Mouse (Mus musculus): ENCODE results near the gene Steap2. TPM values are rescaled to one million over a fixed set of nuclear protein-coding genes. Genes with fewer than 3 reads are reported as not detected.

The Steap2 gene
- polyA plus RNA-seq (2015; fragmentation: Nextera tagmentation; extraction: Ambion mirVana) = 5.0 and 6.9 TPM in 2 replicates

DNA sequence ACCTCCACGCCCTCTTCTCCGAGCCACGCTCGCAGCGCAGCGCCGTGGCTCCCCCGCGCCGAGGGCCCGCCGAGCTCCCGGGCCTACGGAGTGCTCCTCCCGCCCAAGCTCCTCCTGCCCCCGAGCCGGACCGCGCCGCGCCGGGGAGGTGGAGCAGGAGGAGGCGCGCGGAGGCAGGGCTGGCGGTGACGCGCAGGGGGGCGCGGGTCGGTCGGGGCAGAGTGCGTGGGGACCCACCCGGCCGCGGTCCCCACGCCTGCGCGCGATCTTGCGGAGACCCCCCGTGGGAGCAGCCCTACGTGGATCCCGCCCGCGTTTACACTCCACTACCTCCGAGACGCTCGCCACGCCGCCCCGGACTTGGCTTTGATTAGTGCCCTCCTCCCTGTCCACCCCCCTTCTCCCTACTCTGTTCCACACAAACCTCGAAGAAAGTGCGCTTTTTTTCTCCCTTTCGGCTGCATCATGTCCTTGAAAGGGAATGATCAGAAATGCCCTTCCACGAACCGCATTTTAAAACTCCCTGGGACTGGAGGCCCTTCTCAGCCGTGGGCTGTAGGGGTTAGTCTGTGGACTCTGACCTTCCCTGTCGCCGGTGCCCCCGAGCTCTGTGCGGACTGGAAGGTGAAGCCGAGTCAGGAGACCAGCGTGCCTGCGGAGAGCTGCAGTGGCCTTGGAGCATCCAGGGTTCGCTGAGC lies at the start of gene Steap2:
Gene Steap2 (minus strand): TSS at position 623 of the 698 bp plus-strand sequence.

DNA sequence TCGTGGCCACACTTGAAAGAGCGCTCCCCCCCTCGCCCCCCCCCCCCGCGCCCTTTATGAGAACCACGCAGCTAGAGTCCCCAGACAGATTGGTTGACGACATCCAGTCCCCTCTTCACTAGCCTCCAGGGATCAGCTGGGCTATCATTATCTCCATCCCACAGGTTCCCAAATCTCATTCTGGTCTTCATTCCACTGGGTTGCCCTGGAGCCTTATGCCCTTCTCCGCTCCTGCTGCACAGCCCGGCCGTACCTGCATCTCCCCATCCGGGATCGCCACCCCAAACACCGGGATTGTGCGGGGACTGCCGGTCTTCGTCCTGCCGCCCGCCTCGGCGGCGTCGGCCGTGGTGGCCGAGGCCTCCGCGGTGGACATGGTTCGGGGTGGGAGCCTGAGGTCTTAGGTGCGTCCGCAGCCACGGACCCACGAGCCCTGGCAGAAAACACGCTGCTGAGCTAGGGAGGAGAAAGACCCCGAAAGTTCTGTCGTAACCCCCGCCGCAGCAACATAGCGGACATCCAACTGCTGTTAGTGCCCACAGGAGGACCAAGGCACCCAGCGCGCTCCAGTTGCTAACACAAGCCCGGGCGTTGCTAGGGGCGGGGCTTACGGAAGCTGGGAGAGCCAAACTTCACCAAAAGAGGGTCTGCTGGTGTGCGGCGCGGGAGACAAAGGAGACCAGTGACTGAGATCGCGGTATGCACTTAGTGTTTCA lies 30.6 kb downstream of the Steap2 start, which contains the start of gene Cfap69:
Gene Cfap69 (minus strand): TSS at position 585 of the 716 bp plus-strand sequence.

Other genes with a start within 250 kb of the Steap2 start
- gene 1700015F17Rik, start 215.4 kb downstream of the Steap2 start, polyA plus RNA-seq (2015; fragmentation: Nextera tagmentation; extraction: Ambion mirVana) = not detected in 2 replicates
- 9.0 and 9.6 TPM in 2 replicates for gene Cldn12, start 179.6 kb downstream of the Steap2 start, polyA plus RNA-seq (2015; fragmentation: Nextera tagmentation; extraction: Ambion mirVana)
- 9.6 and 14.2 TPM in 2 replicates for gene Gtpbp10, start 135.0 kb downstream of the Steap2 start, polyA plus RNA-seq (2015; fragmentation: Nextera tagmentation; extraction: Ambion mirVana)
- gene Gm8773, start 120.8 kb downstream of the Steap2 start, polyA plus RNA-seq (2015; fragmentation: Nextera tagmentation; extraction: Ambion mirVana) = 8.3 and 12.0 TPM in 2 replicates
- 0.73 and 1.0 TPM in 2 replicates for gene Cfap69, start 30.3 kb downstream of the Steap2 start, polyA plus RNA-seq (2015; fragmentation: Nextera tagmentation; extraction: Ambion mirVana)
- gene Steap1, start 54.7 kb upstream of the Steap2 start, polyA plus RNA-seq (2015; fragmentation: Nextera tagmentation; extraction: Ambion mirVana) = 5.4 and 8.3 TPM in 2 replicates

Data from urinary bladder, postnatal 0 days (tissue).